Mouse (Mus musculus) retina, embryonic 14.5 days (tissue): Measurements from ENCODE around the gene Chrna9.
"Not testable (repeated sequence)": the region's sequence is repeated elsewhere in the genome, so short reads cannot be mapped to it uniquely, and the experiment has no call there.

Source experiments
- DNase-seq: peaks from one replicate; pipeline ENCODE4 v3.0.0-alpha.2; 2015; ENCODE audit warnings: low spot score

Chrna9 gene

DNA sequence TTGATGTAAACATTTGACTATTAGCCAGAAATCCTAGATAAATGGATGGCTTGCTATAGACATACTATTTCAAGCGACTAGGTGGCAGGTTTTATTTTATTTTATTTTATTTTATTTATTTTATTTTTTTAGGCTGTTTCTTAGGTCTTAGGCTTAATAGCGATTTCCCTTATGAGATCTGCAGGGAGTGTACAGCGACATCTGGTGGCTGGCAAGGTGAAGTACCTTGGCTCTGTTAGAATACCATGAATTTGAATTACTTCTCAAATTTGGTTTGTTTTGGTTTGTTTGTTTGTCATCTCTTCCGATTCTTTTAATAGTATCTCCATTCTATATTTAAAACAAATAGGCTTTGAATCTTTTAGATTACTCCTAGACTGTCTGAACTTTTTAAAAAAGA lies 23.9 kb downstream of the Chrna9 start:
- peak; percentile 68 for DNase-seq

DNA sequence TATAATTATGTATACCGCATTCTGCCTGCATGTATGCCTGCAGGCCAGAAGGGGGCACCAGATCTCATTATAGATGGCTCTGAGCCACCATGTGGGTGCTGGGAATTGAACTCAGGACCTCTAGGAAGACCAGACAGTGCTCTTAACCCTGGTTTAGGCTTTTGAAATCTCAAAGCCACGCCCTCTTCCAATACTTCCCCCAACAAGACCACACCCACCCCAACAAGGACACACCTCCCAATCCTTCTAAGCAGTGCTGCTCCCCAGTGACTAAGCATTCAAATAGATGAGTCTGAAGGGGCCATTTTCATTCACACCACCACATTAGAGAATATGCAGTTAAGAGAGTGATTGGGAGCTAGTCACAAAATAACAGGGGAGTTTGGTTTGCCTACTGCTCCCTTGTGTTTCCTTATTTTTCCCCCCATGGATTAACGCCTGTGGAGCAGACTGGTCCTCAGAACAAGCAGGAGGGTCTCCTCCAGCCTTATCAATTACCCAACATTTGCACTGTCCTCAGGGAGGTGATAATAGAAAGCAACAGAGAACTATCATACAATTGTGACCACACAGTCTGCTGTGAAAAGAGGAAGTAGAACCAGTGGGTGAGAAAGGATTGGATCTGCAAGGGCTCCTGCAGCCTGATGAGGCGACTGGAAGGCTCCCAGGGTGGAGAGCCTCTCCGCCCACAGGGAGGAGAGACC lies 25.3 kb downstream of the Chrna9 start:
- DNase-seq = no peak

DNA sequence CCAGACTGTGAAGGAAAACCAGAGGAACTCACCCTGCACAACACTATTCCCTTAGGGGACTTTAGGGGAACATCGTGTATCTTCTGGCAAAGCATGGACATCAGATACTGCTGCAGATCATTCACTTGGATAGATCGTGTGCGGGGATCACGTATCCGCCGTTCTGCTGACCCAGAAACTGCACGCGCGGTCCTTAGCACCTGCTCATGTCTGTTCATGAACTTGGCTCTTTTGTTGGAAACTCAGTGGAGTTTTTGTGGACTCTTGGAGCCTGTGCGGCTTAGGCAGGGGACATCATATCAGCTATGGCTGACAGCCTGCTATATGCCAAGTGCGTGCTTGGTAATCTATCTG lies 25.9 kb downstream of the Chrna9 start:
- DNase-seq = no peak

DNA sequence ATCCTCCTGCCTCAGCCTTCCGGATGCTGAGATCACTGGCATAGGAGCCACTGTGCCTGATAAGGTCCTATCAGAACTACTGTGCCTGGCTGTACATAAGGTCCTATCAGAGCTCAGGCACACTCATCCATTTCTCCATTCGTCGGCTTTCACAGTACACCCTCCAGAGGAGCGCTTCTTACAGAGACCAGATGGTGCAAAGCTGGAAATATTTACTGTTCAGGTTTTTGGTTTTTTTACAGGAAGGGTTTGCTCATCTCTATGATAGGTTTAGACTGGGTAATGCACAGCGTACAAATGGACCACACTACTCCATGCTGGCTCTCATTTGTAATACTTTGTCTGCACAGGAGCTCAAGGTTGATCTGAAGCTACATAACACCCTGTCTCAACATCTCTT lies 28.6 kb downstream of the Chrna9 start:
- no peak for DNase-seq

DNA sequence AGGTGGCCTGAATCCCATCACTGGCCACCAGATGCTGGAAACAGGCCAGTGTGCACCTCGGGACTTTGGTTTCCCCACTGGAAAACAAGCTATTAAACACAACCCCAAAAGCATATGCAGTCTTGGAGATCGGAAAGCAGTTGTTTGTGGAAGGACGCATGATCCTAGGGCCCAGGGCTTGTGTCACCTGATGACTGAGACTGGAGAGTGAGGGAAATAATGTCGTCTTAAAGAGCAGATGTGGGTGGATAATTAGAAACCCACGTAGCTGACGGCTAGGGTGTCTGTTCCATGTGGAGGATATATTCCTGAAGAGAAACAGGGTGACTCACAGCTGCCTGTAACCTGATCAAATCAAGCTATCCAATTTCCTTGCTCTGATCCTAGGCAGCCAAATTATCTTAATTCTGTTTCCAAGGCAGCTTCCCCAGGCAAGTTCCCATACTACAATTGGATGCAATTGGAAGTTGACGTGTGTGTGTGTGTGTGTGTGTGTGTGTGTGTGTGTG lies 31.1 kb downstream of the Chrna9 start:
- no peak for DNase-seq

DNA sequence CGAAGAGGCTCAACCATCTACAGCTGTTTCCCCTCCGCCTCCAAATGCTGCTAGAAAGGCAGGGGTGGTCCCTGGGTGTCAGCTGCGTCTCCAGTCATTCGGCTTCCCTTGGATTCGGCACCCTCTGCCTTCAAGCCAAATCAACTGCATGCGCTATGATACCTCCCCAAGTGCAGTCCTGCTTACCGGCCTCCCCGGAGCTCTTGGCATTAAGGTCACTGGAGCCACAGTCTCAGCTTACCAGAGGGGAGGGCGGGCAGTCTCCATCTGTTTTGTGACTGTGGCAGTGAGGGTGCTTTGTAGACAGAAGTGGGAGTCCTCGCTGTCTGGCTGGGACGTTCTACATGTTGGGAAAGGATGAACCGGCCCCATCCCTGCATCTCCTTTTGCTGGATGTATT lies 32.4 kb downstream of the Chrna9 start:
- no peak for DNase-seq

DNA sequence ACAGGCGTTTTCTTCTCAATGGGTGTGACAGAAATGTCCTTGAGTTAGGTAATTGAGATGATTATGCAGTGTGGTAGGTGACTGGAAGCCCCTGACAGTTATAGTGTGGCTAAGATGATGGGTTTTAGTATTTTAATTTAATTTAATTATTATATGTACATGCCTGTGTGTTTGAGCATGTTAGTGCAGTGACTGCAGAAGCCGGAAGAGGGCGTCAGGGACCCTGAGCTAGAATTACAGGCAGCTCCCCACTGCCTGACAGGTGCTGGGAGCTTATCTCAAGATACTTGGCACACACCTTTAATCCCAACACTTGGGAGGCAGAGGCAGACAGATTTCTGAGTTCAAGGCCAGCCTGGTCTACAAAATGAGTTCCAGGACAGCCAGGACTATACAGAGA lies 33.3 kb downstream of the Chrna9 start:
- no peak for DNase-seq

DNA sequence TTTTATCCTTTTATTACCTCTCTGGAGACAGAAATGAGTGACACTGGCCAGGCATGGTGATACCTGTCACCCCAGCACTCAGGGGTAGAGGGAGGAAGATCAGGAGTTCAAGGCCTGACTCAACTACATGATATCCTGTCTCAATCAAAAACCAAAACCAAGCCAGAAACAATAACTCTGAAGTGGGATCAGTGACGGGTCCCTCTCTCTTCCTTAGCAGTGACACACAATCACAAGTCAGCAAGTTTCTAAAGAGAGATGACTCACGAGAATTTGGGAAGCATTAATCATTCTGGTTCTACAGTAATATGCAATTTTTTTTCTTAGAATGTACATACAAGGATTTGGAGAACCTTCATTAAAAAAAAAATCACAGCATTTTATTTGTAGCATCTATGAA lies 38.5 kb downstream of the Chrna9 start:
- DNase-seq = no peak

DNA sequence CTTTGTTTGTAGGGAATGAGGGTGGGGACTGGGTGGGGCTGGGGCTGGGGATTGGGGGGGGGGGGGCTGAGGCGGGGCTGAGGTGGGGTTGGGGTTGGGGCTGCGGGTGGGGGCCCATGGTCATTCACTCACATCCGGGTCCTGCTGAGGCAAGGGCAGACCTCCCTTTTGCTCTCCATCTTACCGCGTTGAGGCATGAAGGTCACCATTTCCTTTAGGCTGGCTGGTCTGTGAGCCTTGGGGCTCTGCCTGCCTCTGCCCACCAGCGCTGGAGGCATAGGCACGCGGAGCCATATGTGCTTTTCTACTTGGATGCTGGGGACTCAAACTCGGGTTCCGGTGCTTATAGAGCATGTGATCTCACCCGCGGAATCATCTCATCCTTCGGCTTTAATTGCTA lies 41.0 kb downstream of the Chrna9 start:
- no peak for DNase-seq

DNA sequence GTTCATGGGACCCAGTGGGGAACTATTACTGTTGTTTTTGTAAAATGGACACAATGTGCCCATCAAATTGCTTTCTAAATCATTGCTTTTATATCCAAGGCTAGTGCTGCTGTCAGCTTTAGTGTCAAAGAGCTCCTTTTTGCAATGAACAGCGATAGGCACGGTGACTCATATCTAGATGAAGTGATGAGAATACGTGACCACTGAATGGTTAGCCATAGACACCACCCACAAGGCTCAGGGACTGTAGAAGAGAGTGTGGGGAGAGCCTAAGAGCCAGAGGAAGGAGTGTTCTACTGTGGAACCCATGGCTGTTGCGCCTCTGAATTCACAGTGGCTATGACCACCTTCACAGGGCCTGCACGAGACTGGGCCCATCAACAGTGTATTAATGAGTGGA lies 51.7 kb downstream of the Chrna9 start:
- DNase-seq = no peak

DNA sequence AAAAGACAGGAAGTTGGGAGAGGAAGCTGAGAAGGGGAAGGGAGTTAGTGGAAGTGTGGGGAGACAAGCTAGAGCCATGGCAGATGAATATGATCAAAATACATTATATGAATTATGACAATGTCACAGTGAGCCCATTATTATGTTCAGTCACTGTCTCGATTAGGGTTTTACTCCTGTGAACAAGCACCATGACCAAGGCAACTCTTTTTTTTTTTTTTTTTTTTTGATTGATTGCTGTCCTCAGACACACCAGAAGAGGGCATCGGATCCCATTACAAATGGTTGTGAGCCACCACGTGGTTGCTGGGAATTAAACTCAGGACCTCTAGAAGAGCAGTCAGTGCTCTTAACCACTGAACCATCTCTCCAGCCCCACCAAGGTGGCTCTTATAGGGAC lies 52.3 kb downstream of the Chrna9 start:
- not testable (repeated sequence) for DNase-seq

DNA sequence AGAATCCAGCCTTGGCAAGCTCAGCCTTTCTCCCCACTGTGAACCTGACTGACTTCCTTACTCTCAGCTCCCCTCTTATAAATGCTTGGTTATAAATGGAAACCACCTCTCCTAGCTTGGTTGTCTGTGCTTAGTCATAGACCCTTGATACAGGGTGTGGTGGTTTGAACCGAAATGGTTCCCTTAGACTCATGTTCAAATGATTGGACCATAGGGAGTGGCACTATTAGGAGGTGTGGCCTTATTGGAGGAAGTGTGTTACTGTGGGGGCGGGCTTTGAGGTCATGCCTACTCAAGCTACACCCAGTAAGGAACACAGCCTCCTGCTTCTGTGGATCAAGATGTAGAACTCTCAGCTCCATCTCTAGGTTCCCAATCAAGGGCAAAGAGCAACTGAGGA lies 56.5 kb downstream of the Chrna9 start:
- no peak for DNase-seq

DNA sequence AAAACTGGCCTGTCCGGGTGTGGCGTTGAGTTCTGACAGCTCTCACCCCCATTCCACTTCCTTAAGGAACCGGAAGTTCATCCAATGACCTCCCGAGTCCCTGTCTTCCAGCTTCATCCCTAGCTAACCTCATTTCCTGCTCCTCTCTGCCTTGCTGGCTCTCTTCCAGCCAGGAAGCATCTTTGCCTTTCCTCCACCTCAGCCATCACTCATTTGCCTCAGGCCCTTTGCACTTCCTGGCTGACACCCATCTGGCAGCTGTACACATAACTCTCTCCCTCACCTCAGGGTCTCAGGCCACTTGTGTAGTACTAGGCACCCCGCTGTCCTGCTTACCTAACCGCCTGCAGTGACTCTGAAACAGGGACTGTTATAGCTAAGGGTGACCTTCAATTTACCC lies 59.9 kb downstream of the Chrna9 start:
- no peak for DNase-seq

DNA sequence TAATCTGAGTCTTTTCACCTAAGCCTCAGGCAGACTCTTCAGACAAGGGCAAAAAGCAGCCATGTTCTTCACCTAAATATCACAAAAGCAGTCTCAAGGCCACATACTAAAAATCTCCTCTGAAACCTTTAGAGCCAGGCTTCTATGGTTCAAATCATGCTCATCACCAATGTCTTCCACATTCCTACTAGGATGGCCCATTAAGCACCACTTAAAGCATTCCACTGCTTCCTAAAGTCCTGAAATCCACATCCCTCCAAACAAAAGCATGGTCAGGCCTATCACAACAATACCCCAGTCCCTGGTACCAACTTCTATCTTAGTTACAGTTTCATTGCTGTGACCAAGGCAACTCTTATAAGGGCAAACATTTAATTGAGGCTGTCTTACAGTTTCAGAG lies 63.1 kb downstream of the Chrna9 start:
- DNase-seq = no peak

DNA sequence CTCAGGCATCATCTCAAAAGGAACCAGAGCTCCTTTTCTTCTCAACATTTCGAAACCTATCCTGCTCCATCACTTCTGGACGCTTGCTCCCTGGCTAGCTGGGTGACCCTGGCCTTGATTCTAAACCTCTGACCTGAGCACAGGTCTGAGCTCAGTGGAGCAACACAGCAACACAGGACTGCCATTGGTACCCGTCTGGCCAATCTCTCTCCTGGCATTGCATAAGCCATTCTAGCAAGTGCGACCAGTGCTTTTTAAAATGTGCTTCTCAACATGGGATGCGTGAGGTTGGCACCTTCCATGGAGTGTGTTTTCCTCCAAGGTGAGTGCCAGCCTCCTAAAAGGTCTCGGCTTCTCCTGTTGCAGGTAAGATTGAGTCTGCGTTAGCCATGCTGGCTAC lies 64.4 kb downstream of the Chrna9 start:
- DNase-seq = no peak

DNA sequence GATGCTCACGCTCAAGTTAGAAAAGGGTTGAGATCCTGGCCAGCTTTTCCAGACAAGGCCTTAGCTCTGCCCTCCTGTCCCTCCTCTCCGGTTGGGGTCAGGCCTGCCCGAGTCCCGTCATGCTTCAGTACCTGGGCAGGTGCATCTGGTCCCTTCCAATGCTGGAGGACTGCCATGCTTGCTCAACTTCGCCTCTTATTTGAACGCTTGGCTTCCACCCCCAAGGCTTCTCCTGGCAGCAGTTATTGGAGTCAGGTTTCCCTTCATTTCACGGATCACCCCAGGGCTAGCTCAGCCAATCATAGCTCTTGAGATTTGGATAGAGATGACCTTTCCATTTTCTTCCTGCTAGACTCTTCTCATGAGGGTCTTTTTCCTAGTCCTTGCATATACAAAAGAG lies 65.4 kb downstream of the Chrna9 start:
- DNase-seq = no peak

DNA sequence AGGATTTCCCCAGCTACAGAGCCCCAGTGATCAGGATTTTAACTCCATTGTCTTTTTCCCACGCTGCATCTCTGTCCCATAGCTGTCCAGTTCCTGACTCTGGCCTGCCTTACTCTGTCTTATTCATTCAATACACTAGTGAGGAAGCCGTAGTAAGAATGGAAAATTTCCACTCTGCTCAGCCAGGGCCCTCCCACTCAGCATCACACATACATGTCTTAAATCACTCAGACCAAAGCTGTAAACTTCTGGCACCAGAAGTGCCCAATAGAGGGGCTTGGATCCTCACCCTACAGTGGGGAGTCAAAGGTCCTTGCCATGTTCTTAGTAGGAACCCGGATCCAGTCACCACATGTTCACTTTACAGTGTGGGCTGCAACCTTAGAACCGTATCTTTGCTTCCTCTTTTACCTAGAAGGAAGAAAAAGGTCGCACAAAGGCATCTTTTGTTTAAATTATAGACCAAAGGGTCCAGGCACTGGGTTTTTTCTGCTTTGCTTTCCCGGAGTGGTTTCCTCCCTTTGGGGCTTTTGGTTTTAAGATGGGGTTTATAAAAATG lies 65.9 kb downstream of the Chrna9 start:
- no peak for DNase-seq

DNA sequence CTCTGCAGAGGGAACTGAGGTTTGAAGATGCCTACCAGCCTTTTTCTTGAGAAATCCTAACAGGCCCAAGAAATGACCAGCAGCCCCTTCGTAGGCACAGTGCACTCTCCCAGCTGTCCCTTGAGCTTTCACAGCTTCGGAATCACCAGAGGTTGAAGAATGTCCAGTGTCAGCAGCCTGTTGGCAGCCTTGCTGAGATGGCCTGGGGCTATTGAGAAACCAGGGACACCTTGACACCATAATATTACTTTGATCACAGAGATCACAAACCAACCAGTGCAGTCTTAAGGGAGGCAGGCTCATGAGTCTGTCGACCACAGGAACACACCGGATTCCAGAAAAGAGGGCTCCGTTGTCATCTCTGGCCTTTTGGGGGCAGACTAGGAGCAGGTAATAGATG lies 66.5 kb downstream of the Chrna9 start:
- DNase-seq = no peak

DNA sequence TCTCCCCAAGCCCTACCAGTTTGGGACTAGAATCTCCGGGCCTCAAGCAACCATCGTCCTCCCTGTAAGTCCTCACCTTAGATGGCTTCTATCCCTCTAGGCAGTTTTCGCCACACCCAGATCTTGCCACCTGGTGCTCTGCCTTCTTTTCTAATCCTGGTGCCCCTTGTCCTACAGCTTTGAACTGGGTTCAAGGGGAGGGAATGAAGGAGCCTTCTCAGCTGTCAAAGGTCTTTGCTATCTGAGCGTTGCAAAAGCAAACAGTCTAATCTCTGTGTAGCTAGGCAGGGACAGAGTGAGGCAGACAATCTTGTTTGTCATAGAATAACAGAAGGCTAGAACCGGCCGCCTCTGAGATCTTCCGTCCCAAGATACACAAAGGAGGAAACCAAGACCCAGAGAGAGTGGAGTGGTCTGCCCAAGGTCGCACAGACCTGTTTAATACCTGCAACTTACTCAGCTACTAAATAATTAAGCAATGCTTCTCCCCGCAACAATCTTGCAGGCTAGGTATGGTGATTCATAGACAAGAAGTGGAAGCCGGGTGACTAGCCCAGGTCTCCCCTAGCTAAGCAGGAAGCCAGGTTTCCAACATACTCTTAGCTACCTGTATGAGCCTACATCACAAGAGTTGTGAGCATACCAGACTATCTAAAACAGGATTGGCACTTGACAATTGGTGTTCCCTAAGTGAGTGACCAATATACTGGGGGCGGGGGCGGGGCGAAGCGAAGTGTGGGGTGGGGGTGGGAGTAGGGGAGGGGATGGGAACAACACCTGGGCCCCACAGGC lies 69.6 kb downstream of the Chrna9 start, which contains the start of gene 9130230L23Rik:
Gene 9130230L23Rik (minus strand): TSS at position 152 of the 792 bp plus-strand sequence.
- DNase-seq = no peak

DNA sequence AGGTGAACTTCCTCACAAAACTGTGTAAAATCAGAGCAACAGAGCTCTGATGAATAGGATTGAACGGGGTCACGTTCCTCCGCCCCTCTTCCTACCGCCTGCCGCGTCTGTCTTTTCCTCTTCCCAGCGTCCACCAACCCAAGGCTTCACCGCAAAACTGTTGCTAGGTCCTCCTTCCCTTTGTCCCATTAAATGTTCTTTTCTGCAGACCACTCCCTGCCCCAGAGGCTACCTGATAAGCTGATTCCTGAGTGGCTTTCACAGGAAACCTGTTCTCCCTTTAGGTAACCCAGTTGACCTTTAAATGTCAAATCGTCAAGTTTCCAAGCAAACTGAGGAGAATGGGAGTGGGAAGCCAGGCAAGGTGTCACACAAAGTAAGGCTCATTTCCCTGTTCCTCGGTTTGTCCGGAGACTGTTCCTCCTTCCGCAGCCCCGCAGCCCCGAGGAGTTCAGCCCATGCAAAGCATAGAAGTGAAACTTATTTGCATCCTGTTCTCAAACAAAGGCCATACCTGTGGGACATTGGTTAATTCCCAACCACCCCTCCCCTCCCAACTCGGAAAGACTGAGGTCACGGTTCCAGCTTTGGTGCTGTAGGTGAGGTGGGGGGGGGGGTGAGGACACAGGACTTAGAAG lies 70.4 kb downstream of the Chrna9 start:
- no peak for DNase-seq

DNA sequence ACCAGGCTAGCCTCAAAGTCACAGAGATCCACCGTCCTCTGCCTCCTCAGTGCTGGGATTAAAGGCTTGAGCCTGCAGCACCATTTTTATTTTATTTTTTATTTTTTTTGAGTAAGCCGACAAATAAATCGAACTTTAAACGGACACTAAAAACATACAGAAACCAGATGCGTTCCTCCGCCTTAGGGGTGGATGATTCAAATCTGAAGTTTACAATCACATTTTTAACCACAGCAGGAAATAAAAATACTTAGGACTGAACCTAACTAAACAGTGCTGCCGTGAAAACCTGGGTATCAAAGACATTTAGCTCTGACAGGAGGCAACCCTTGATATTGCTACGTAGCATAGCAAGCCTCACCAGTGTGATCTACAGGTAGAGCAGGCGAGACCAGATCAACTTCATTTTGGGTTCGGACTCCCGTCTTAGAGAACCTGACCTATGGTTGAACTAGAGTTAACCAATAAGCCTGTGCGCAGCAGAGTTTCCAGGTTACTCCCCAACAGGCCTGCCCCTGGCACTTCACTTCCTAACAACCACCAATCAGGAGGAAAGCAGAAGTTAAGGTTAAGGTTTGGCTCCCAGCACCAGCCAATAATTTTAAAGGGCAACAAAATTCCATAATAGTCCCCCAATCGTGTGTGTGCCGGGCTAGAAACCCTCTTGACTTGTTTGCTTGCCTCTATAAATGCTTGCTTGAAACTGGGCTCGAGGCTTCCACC lies 73.7 kb downstream of the Chrna9 start:
- DNase-seq = no peak

DNA sequence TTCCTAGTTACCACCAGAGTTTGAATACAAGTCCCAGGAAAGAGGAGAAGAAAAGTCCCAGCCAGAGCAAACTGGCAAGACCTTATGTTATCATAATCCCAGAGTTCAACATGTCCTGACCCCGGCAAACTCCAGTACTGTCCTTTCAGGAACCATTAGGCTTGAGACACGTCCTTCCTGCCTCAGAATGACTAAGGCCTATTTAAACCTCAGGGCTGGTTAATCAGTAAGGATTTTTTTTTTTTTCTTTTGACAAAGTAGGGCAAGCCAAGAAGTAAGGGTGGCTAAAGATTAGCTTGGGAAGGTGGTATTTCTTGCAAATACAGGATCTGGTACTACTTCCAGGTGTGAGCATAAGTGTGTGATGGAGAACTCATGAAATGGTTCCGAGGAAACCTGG lies 79.3 kb downstream of the Chrna9 start:
- no peak for DNase-seq
